Mouse (Mus musculus): Measurements from ENCODE around the gene Zfp873. TPM values are rescaled to one million over a fixed set of nuclear protein-coding genes. Genes with fewer than 3 reads are reported as not detected.

The Zfp873 gene
- total and polyA plus RNA-seq, 3 experiments: 0.52 to 12.8 (median 10.9) TPM

Other genes starting within 250 kb of the Zfp873 start
- gene Gm4767, start 235.9 kb upstream of the Zfp873 start, total RNA-seq (2014; fragmentation: Nextera tagmentation): 5.8 and 7.0 TPM in 2 replicates
- gene Gm4767, start 235.9 kb upstream of the Zfp873 start, total RNA-seq (2017): 1.5 and 2.0 TPM in 2 replicates
- gene Gm4767, start 235.9 kb upstream of the Zfp873 start, polyA plus RNA-seq (2012): not detected in 2 replicates
- not detected in 2 replicates for gene Gm32687, start 184.2 kb upstream of the Zfp873 start, total RNA-seq (2014; fragmentation: Nextera tagmentation)
- 0.11 TPM in 1 of 2 replicates, not detected in the other for gene Gm32687, start 184.2 kb upstream of the Zfp873 start, total RNA-seq (2017)
- gene Gm32687, start 184.2 kb upstream of the Zfp873 start, polyA plus RNA-seq (2012): not detected in 2 replicates
- gene Zfp781, start 117.6 kb upstream of the Zfp873 start, total RNA-seq (2014; fragmentation: Nextera tagmentation): 19.9 and 23.0 TPM in 2 replicates
- 6.7 and 7.2 TPM in 2 replicates for gene Zfp781, start 117.6 kb upstream of the Zfp873 start, total RNA-seq (2017)
- 0.35 and 0.39 TPM in 2 replicates for gene Zfp781, start 117.6 kb upstream of the Zfp873 start, polyA plus RNA-seq (2012)
- 17.8 and 18.6 TPM in 2 replicates for gene BC024063, start 35.2 kb downstream of the Zfp873 start, total RNA-seq (2014; fragmentation: Nextera tagmentation)
- 10.7 and 11.5 TPM in 2 replicates for gene BC024063, start 35.2 kb downstream of the Zfp873 start, total RNA-seq (2017)
- gene BC024063, start 35.2 kb downstream of the Zfp873 start, polyA plus RNA-seq (2012): 0.14 and 0.20 TPM in 2 replicates
- gene AU041133, start 79.9 kb downstream of the Zfp873 start, total RNA-seq (2014; fragmentation: Nextera tagmentation): 14.1 and 14.4 TPM in 2 replicates
- gene AU041133, start 79.9 kb downstream of the Zfp873 start, total RNA-seq (2017): 11.6 and 12.2 TPM in 2 replicates
- 0.09 and 0.18 TPM in 2 replicates for gene AU041133, start 79.9 kb downstream of the Zfp873 start, polyA plus RNA-seq (2012)
- 15.3 and 15.8 TPM in 2 replicates for gene Zfp938, start 193.2 kb downstream of the Zfp873 start, total RNA-seq (2014; fragmentation: Nextera tagmentation)
- gene Zfp938, start 193.2 kb downstream of the Zfp873 start, total RNA-seq (2017): 12.8 and 17.6 TPM in 2 replicates
- gene Zfp938, start 193.2 kb downstream of the Zfp873 start, polyA plus RNA-seq (2012): 0.14 and 0.39 TPM in 2 replicates

Data from G1E (cell line).